Mouse (Mus musculus) heart, embryonic 14.5 days (tissue): Measurements from ENCODE around the gene Fam241a. TPM values are rescaled to one million over a fixed set of nuclear protein-coding genes. Genes with fewer than 3 reads are reported as not detected.

Experiments used
- polyA plus RNA-seq: library from polyadenylated mRNA; unstranded; fragments of >200 nt; fragmentation: Nextera tagmentation; extraction: Ambion mirVana; gene quantifications from 2 replicates; pipeline ENCODE4 v1.2.1, GENCODE M21; 2014

Gene Fam241a
- polyA plus RNA-seq, 1 experiment from 2014 or later, result 10.2 TPM

Other genes with a start within 250 kb of the Fam241a start
- gene Alpk1, start 115.8 kb downstream of the Fam241a start, polyA plus RNA-seq, result 1.2 and 2.0 TPM in 2 replicates
- gene Tifa, start 106.5 kb downstream of the Fam241a start, polyA plus RNA-seq, result 3.6 and 3.8 TPM in 2 replicates
- gene Ap1ar, start 58.8 kb downstream of the Fam241a start, polyA plus RNA-seq, result 26.2 and 30.4 TPM in 2 replicates